Mouse (Mus musculus) CH12.LX (cell line): Measurements from ENCODE around the gene St7l.

Source experiments
- CHD1 ChIP-seq: IDR thresholded peaks from 2 replicates; pipeline ENCODE4 v1.6.1; 2012; ENCODE audit warnings: low read depth, low read length, improper control_type of control experiment, inconsistent platforms
- CTCF ChIP-seq, 2 experiments: IDR thresholded peaks in 1 of 2; conservative IDR thresholded peaks in 1 of 2; 2 replicates each; pipeline ENCODE4 v1.5.1; 2011 to 2012; ENCODE audit warnings: low read depth in 2 of 2, low read length in 2 of 2, improper control_type of control experiment in 1 of 2, inconsistent platforms in 1 of 2, mild to moderate bottlenecking in 1 of 2, moderate library complexity in 1 of 2
- EP300 ChIP-seq: IDR thresholded peaks from 2 replicates; pipeline ENCODE4 v1.6.1; 2011; ENCODE audit warnings: low read length, improper control_type of control experiment
- ETS1 ChIP-seq: conservative IDR thresholded peaks from 2 replicates; pipeline ENCODE4 v1.6.1; 2012; ENCODE audit warnings: low read depth, mild to moderate bottlenecking, inconsistent platforms, low read length, improper control_type of control experiment, moderate library complexity
- HCFC1 ChIP-seq: IDR thresholded peaks from 2 replicates; pipeline ENCODE4 v1.6.1; 2012; ENCODE audit warnings: low read depth, mild to moderate bottlenecking, inconsistent platforms, low read length, improper control_type of control experiment
- IRF4 ChIP-seq: IDR thresholded peaks from 2 replicates; pipeline ENCODE4 v1.6.1; 2014; ENCODE audit warnings: low read depth, mild to moderate bottlenecking, inconsistent platforms, low read length, improper control_type of control experiment
- KAT2A ChIP-seq: IDR thresholded peaks from 2 replicates; pipeline ENCODE4 v1.6.1; 2012; ENCODE audit warnings: low read length, improper control_type of control experiment, inconsistent platforms; ENCODE audit not compliant: insufficient replicate concordance
- MEF2A ChIP-seq: IDR thresholded peaks from 2 replicates; pipeline ENCODE4 v1.6.1; 2014; ENCODE audit warnings: low read depth, mild to moderate bottlenecking, inconsistent platforms, low read length, improper control_type of control experiment, borderline replicate concordance
- NELFE ChIP-seq: IDR thresholded peaks from 2 replicates; pipeline ENCODE4 v1.6.1; 2011; ENCODE audit warnings: low read depth, low read length, improper control_type of control experiment
- NRF1 ChIP-seq: IDR thresholded peaks from 2 replicates; pipeline ENCODE4 v1.6.1; 2014; ENCODE audit warnings: low read depth, mild to moderate bottlenecking, inconsistent platforms, low read length, improper control_type of control experiment, moderate library complexity
- POLR2A ChIP-seq: IDR thresholded peaks from 2 replicates; pipeline ENCODE4 v1.6.1; 2011; ENCODE audit warnings: low read depth, mild to moderate bottlenecking, improper control_type of control experiment, low read length
- POLR2AphosphoS2 ChIP-seq: IDR thresholded peaks from 2 replicates; pipeline ENCODE4 v1.6.1; 2011; ENCODE audit warnings: low read depth, low read length, improper control_type of control experiment
- ZC3H11A ChIP-seq: IDR thresholded peaks from 2 replicates; pipeline ENCODE4 v1.6.1; 2012; ENCODE audit warnings: low read depth, mild to moderate bottlenecking, inconsistent platforms, low read length, improper control_type of control experiment
- ZKSCAN1 ChIP-seq: IDR thresholded peaks from 2 replicates; pipeline ENCODE4 v1.6.1; 2012; ENCODE audit warnings: low read depth, inconsistent platforms, low read length, improper control_type of control experiment, borderline replicate concordance

- no peak for TF ChIP-seq ETS1
- TF ChIP-seq MEF2A = no peak
- no peak for TF ChIP-seq IRF4
- TF ChIP-seq ZKSCAN1 = no peak
- TF ChIP-seq POLR2A = no peak
- TF ChIP-seq NELFE = no peak
- no peak for TF ChIP-seq CTCF (conservative IDR thresholded peaks at IDR 0.05 in 1 of 2, IDR thresholded peaks at IDR 0.05 in 1 of 2; ENCODE audit: low read depth in 2 of 2, low read length in 2 of 2)
- TF ChIP-seq NRF1 = no peak
- no peak for TF ChIP-seq POLR2AphosphoS2
- no peak for TF ChIP-seq CHD1
- TF ChIP-seq EP300 = no peak
- no peak for TF ChIP-seq KAT2A
- no peak for TF ChIP-seq HCFC1
- no peak for TF ChIP-seq ZC3H11A
These were observed 90.7 kb downstream of the St7l start for GRCm38 (mm10) chr3:104954551-104954950.
